Mouse (Mus musculus) thymus, postnatal 25 days (tissue): ENCODE measurements around the gene Erp27.
"Not testable (repeated sequence)": the region's sequence is repeated elsewhere in the genome, so short reads cannot be mapped to it uniquely, and the experiment has no call there.

ENCODE experiments used
- DNase-seq: peaks from one replicate; pipeline ENCODE4 v3.0.0; 2022

Gene Erp27

DNA sequence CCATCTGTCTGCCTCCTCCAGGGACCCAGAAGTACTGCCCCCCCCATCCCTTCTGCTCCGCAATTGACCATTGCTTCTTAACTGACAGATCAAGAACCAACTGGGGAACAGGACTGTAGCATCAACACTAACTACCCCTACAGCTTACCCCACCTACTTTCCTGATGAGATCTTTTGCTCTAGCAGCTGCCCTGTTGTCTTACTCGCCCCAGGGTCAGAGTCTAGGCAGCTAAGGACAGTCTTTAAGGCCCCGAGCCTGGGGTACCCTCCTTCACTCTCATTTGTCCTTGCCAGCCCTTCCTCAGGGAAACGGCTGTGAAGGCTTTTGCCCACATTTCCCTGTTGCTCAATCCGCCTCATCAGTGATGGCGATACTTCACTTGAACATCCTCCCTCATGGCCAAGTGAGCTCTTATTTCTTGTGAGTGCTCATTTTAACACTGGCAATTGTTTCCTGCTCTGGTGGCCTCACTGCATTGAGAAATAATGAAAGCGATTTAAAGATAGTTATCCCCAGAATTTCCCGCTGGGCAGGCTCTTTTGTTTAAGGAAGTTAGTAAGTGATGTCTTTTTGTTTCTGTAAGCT lies 18.0 kb downstream of the Erp27 start:
- no peak for DNase-seq

DNA sequence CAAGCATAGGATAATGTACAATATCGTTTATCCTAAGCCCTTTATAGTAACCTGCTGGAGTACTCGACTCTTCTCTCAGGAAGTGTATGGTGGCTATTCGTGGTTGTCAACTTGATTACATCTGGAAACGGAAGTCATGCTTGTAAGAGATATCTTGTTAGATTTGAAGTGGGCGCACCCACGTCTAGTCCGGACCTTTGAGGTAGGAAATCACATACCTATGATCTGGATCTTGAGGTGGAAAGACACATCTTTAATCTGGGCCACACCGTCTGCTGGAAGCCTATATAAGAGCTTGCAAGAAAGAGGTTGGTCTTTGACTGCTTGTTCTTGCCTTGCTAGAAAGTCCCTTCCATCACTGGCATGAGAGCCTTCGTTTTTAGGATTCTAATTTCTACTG lies 19.5 kb downstream of the Erp27 start:
- no peak for DNase-seq

DNA sequence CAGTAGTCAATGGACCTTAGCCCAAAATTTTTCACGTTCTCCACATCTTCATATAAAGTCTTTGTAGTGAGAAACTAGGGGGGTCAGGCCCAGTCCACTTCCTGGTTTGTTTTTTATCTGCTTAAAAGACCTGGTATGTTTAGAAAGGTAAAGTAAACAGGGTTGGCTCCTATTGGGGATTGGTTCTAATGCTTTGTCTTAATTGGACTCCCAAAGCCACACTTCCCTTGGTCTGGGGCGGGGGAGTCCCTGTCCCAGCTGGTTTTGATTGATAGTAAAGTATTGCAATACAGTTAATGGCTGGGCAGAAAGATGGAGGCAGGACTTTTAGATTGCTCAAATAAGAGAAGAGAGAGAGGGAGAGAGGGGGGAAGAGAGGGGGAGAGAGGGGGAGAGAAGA lies 21.0 kb downstream of the Erp27 start:
- no peak for DNase-seq

DNA sequence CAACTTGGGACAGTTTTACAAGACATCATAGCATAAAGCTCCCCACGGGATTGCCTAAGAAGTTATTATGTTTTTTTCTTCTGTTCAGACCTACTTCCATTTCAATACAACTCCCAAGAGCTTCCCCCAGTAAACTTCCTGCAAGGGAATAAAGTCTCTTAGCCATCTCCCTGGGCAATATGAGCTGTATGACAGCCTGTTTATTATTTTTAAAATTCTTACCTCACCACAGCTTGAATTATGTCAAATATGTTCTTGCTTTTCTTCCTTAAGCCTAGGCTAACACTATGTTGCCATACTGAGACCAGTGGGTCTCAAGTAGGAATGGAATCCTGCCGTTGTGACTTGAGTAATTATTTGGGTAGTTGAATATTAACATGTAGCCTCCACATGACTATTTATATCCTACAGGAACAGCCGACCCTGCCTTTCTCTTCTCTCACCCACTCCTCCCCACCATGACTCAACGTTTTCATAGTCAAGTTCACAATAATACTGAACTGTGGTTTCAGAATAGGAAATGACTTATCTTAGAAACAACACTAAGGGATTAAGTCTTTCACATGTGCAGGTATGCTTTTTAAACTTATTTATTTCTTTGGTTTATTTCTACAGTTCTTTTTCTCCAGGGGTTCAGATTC lies 21.5 kb downstream of the Erp27 start:
- DNase-seq, result no peak

DNA sequence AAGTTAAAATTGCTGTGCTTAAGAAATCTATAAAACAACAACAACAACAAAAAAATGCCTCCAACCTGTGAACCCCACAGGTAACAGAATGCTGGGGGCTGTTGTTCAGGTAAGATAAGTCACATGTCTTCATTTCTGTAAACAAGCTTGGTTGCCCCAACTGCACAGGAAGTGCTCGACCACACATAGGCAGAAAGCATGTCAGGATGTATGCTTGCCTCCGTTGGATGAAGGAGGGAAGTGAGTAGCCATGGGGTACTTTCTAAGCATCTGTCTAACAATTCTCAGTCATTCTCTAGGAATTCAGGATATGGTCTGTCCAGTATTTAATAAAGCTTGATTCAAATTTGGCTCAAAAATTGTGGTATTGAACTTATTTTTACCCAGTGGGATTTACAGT lies 23.0 kb downstream of the Erp27 start:
- peak; percentile 24 for DNase-seq

DNA sequence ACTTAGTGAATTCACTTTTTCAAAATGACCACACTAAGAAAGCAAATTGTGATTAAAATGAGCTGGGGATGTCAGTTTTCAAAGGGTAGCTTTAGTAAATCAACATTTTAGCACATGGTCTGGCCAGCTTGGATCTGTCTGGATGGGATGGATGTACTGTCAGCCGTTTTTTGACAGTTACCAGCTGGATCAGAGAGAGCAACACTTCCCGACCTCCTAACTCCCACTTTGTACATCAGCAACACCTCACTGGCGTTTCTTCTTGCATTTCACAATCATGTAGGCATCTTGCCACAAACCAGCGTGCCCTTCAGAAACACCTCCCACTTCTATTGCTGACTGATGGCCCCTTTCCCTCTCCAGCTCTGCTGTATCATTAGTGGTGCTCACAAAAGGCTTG lies 23.8 kb downstream of the Erp27 start:
- DNase-seq, result no peak

DNA sequence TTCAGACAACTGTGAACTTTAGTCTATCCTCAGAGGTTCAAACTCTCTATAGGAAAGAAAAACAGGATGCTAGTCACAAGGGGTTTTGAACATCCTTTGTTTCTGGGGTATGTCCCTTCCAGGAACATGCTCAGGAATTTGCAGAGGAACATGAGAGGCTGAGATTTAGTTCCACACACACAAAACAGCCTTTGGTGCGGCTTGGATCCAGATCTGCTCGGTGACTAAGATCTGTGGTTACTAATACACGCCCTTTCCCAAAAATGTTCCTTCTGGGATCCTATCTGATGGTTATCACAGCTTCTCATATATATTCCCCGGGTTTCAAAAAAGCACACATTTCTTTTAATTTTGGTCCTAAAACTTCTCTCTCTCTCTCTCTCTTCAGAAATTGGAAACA lies 24.2 kb downstream of the Erp27 start:
- DNase-seq, result no peak

DNA sequence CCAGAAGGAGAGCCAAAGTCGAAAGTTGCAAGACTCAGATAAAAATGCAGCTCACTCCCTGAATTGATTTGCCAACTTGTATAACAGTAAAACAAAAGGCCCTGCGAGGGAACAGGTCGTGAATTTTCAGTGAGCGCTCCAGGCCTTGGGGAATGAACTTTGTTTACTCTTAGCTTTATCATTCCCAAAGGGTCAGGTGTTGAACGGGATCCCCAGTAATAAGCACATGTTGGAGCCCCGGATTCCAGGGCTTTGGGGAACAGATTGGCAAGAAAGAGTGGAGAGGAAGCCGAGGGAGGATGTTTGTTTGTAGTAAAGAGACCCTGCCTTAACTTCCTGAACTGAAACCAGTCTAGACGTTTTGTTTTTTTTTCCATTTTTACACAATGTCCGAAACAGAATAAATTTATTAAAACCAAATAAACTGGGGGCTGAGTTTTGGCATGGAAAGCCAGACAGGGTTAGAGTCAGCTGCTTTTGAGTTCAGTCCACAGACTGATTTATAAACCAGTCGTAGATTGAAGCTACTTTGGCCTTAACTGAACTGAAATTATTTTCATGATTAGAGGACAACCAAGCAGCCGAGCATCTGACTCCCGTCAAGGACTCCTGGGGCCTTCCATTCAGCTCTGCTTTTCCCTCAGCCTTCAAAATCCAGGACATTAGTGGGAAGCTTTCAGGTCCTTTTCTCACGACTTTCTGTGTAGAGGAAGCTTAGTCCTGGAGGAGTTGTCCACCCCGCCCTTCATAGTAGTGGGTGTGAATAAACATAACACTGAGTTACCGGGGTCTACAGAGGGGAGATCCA lies 27.2 kb downstream of the Erp27 start:
- no peak for DNase-seq

DNA sequence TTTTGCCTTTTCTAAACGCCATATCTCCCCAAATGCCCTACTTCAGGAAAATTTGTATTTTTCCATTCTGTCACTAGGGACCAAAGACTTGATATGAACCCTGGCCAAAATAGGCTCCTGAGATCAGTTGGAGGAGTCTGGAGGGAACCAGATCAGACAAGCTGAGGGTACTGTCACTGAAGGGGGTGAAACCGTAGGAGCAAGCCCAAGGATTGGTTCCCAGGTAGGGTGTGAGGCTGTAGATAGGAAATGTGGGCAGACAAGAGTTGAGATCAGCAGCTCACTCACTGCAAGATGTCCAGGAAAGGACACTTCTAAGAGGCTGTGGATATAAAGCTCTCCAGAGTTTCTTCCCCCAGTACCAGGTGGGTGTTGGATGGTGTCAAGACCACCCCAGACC lies 30.0 kb downstream of the Erp27 start:
- DNase-seq, result no peak

DNA sequence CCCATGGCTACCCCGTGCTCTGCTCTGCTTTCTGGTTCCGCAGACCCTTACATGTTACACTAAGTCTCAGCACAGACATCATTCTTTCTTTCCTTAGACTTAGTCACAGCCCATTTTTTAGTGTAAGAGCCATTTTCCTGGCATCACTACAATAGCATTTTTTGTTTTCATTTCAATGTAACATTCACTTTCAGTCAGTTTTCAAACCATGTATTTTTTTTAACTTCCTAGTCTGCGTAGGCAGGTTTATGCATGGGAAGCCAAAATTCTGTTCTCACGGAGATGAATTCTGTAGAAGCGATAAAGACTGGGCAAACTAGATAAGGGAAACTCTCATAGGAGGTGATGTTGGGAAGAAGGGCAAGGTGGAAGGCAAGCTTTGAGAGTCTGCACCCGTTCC lies 32.4 kb downstream of the Erp27 start:
- DNase-seq, result no peak

DNA sequence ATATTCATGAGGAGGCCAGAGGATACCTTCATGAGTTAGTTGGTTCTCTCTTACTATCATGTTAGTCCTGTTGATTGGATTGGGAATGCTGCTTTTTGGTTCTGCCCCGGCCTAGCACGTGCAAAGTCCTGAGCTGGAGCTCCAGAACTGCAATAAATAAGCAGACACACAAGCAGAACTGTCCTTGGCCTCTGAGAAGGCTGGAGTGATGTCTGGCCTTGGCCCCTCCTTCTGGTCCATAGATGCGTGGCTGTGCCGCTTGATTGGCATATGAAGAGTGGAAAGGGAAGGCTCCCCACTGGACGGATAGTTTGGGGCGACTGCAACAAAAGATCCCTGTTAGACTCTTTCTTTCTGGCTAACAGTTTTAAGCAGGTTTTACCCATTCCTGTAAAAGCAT lies 32.9 kb downstream of the Erp27 start:
- no peak for DNase-seq

DNA sequence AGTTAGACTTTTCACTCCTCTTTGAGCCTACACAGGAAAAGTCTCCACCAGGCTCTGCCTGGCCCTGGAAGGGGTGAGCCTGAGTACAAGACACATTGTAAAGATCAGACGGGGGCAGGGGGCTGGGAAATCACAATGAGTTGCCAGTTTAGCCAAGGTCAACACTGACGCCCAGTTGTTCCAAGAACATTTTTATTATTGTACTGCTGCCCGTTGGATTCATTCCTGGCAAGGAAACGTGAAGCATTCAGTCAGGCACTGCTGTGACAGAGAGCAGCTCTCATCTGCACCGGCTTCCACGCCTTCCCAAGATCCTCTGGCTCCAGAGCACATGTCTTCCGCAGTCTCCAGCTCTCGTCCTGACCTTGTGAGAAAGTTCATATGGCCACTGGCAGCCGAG lies 34.1 kb downstream of the Erp27 start:
- DNase-seq, result no peak

DNA sequence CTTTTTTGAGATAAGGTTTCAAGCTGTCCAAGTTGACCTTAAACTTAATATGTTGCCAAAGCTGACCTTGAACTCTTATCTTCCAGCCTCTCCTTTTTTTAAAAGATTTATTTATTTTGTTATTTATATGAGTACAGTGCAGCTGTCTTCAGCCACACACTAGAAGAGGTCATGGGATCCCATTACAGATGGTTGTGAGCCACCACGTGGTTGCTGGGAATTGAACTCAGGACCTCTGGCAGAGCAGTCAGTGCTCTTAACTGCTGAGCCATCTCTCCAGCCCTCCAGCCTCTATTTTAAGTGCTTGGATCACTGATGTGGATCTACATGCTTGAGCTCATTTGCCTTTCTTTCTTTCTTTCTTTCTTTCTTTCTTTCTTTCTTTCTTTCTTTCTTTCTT lies 37.2 kb downstream of the Erp27 start:
- not testable (repeated sequence) for DNase-seq

DNA sequence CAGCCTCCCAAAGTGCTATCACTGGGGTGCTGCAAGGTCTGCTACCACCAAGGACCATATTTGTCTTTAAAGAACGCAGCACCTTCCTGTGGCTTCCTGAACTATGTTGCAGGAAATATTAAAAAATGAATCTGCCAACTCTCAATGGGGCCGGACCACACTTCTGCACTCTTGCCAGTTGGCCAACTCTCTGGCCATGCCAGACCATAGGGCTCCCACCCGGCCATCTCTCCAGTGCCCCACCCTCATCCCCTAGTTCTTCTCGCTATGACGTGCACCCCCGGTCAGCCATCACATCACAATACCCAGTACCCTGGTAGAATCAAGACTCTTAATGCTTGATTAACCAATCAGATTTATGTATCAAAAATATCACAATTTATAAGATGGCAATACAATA lies 38.0 kb downstream of the Erp27 start:
- DNase-seq, result no peak

DNA sequence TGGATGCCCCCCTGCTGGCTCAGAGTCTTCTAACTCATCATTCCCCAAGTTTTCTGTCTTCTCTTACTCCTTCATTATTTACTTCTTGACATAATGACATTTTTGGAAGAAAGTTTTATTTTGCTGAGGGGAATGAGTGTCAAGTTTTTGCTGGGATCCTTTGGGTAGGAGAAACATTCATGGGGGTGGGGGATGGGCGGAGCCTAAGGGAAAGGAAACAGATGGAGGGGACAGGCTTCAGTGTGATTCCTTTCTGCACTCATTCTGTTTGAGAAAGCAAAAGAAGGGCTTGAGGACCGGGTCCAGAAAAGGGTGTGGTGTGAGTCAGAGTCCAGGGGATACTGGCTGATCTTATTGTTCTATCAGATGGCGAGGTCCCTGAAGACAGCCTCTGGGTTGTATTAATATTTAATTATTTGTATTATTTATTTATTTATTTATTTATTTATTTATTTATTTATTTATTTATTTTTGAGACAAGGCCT lies 38.5 kb downstream of the Erp27 start:
- no peak for DNase-seq

DNA sequence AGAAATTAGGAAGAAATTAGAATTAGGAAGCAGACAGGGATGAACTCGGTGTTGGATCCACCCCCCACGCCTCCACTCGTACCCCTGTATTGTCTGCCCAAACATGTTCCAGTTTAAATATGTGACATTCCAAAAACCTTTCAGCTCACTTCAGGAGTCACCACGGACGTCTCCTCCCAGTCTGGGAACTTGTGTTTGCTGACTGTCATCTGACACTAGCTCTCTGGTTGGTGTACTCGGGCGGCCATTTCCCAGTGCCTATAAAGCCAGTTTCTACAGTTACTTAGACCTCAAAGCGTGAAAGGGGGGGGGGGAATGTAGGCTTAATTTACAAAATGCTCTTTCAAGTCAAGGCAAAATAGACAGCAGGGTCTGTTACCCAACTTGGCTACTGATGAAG lies 40.3 kb downstream of the Erp27 start:
- no peak for DNase-seq

DNA sequence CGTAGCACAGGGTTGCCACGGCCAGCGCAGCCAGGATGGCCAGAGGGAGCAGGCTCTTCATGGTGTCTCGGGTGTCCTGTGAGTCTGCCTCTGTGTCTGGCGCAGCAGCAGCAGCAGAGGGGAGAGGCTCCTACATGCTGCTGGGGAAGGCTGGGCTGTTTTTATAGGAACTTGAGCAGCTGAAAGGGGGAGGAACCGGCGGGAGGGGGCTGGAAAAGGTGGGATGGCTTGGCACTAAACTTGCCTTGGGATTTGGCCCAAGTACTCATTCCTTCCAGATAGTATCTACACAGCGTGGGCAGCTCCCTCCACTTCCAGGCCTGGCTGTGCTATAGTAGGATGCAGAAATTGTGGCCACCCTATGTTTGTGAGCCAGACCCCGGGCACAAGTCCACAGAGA lies 46.3 kb downstream of the Erp27 start, which contains the start of gene Mgp:
Mgp (minus strand) TSS at position 154 of the 400 bp plus-strand sequence.
- DNase-seq, result no peak

DNA sequence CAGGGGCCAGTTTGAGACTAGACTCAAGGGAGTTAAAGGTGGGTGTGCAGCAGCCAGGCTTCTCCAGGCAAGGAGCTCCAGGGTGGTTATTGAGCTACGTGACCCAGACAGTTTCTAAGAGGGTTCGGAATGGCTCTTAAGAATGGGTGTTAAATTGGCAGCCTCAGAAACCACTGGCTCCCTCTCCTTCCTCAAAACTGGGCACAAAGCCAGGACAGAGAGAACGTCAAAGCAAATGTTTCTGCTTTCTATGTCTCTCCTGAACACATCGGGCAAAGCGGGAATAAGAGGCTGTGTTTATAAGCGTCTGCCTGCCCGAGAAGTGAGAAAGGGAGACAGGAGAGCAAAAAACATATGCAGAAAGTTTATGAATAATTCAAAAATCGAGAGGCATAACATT lies 47.4 kb downstream of the Erp27 start:
- DNase-seq, result no peak

DNA sequence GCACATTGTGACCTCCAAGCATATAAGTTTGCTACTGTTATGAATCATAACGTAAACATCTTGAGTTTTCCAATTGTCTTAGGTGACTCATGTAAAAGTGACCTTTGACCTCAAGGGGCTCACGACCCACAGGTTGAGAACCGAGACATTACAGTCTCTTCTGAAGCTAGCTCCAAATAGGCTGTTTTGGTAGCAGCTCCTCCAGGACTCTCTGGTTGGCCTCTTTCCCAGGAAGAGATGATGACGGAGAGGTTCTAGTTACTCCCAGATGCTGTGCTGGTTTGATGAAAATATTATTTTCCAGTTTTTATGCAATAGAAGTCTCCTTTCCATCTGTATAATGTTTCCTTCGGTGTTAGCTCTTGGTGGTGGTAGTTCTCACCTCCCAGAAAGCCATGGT lies 53.1 kb downstream of the Erp27 start:
- DNase-seq, result no peak

DNA sequence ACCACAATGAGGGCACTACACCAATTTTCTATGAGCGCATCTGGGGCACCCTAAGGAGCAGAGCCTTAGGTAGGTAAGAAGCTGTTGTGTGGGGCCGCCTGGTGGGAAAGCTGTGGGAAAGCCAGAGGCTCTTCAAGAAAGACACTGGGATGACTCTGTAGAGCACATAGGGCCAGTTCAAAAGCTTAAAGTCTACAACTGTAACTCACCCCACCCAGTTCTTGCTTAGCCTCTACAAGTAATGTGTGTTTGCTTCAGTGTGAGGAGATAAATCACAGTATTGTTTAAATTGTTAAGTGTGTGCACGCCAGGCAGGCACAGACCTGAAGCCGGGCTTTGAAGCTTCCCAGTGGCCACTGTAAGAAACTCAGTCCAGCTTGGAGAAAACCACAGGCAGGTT lies 55.8 kb downstream of the Erp27 start:
- no peak for DNase-seq

DNA sequence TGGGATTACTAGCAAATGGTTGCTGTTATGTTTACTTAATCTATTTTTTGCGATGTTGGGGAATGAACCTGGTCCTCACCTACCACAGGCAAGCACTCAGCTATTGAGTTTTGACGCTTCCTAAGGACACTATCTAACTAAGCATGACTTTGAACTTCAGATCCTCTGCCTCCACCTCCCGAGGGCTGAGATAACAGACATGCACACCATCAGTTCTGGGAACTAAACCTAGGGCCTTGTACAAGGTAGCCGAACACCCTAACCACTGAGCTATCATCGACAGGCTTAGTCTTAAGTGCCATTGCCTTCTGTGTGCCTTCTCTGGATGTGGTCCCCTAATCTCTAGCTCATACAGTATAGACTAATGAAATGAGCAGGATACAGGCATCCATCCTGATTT lies 56.6 kb downstream of the Erp27 start:
- no peak for DNase-seq

DNA sequence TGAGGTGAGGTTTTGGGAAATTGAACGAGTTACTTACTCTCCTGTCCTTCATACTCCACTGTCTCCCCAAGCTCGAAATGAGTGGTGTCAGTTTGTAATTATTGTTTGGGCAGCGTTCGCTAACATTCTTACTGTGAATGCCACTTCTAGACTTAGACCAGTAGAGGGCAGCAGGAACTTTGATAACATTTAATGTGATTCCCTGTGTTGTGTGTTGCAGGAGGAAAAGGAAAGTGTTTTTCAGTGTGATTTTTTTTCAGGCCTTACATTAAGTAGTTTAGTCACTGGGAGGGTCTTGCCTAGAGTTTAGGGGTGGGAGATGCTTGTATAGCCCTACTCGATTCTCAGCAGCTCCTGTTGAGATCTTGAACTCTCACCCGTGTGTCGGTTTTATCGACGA lies 61.0 kb downstream of the Erp27 start:
- peak; percentile 23 for DNase-seq

DNA sequence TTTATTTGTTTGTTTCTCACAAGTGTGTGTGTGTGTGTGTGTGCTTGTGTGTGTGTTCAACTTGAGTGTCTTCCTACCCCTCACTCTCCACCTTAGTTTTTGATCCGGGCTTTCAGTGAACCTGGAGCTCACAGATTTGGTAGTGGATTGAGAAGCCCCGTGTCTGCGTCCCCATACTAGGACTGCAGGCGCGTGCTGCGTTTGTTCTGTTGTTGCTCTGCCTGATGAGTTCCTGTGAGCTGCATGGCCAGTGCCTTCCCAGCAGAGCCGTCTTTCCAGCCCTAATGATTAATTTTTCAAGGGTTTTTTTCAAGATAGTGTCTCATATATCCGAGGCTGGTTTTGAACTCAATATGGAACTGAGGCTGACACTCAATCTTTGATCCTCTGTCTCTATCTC lies 63.6 kb downstream of the Erp27 start:
- DNase-seq, result no peak

DNA sequence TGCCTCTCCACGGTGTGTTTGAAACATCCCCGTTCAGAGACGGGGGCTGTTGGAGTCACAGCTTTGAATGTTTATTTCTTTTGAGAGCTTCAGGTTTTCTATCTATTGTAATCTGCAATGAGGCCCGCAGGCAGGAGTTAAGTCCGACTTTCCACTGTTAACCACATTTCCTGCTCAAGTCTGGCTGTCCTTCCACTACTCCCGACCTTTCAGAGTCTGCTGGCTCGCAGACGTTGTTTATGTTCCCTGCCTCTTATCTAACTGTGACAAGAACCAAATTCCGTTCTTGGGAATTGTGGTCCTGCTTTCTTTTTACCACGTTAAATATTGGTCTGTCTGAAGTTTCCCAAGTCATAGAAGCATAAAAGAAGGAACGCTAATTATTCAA lies 64.1 kb downstream of the Erp27 start:
- no peak for DNase-seq
